Mouse (Mus musculus) kidney, adult 8-10 months (tissue): ENCODE measurements around the gene Sap30l.
"Not testable (repeated sequence)": the region's sequence is repeated elsewhere in the genome, so short reads cannot be mapped to it uniquely, and the experiment has no call there.

Source experiments
- DNase-seq, 2 experiments: peaks; one replicate each; pipeline ENCODE4 v3.0.0; 2022

Sap30l gene

GRCm38 (mm10) chr11:57832552-57833201 lies 31.2 kb downstream of the Sap30l start, which contains the start of gene Hand1:
Gene Hand1 (minus strand): TSS chr11:57832818.
- no peak for DNase-seq

GRCm38 (mm10) chr11:57833296-57833977 lies 32.0 kb downstream of the Sap30l start:
- DNase-seq: no peak

DNA sequence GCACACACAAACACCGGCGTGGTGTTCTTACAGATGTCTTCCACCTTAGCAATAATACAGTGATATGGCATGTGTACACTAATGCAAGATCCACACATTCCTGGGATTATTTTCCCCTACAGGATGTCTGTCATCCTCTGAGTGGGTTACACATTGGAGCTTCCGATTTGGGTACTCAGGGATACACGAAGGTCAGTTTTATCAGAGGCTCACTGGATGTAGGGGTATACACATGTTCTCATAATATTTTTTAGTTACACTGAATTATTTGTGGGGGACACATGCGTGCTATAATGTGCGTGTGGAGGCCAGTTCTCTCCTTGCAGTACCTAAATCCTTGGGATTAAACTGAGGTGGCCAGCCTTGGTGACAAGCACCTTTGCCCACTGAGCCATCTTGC lies 32.6 kb downstream of the Sap30l start:
- DNase-seq: no peak

DNA sequence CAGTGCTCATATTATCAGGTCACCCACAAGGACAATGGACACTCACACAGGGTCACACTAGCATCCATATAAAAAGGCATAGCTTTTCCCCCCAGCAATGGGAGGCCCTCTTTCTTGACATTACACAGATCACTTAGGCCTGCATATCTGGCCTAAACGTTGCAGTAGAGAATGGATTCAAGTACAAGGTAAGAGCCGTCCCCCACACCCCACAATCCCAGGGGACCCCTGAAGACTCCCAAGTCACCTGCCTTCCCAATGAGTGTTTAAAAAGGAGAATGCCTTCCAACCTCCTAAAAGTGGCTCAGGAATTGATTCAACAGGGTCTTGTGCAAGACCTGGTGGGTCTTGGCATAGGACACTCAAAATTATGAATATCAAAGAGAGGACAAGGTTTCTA lies 33.9 kb downstream of the Sap30l start:
- no peak for DNase-seq

DNA sequence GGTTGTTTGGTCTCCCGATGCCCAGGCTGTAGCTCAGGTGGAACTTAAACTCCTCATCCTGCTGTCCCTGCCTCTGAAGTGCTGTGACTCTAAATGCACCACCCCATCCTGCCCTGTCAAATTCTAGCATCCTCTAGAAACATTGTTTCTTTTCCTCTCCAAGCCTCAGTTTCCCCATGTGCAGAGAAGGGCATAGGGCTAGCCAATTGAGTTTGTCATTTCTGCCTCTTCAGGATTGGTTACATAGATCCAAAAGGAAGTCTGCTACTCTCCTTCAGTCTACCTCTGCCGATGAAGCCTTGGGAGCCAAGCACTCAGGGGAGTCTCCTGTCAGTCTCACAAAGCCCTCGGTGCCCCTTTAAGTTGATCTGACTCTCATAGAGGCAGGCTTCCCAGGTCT lies 34.5 kb downstream of the Sap30l start:
- no peak for DNase-seq

DNA sequence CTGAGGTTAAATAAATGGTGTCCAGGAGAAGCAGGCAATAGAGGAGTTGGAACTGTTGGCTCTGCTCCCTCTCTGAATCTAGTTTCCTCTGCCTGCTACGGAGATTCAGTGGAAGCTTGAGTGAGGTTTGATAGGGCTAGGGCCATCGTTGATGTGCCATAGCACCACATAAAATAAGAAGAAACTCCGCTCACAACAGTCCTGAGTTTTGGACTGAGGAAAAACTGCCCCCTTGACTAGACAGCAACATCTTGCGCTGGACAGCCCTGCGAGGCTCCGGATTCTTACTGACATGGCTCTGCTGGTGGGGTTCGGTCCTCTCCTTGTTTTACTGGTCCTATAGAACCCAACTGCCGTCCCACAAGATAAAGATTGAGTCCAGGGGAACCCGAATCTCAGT lies 35.0 kb downstream of the Sap30l start:
- DNase-seq: no peak

DNA sequence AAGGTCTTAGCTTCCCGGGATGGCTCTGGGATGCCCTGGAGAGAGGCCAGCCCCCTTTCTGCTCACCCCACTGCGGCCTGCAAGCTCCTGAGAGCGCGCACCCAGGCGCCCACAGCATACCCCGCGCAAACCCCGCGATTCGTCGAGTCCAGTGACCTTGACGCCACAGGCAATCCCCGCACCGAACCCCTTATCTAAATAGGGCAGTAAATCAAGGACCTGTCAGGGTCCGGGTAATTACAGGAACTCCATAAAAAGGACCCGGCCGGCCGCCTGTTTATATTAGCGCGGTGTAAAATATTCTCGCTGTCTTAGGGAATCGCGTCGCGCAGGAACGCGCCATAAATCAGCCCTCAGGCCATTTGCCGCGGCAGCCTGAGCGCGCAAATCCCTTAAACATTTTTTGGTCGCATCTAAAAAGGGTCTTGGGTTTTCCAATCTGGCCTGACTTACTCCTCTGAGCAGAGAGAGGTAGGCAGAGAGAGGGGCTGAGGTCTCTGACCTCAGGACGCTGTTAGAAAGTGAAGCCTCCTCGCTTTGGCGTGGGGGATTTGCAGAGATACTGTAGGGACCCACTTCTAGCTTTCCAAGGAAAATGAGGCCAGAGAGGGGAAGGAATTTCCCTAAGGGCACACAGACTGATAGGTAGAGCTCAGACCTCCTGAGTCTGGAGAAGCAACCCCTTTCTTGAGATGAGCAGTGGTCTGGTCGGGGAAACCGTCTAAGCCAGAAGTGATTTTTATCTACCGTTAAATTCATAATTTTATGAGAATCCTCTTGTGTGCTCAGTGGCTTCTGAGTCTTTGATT lies 35.6 kb downstream of the Sap30l start:
- DNase-seq: no peak

DNA sequence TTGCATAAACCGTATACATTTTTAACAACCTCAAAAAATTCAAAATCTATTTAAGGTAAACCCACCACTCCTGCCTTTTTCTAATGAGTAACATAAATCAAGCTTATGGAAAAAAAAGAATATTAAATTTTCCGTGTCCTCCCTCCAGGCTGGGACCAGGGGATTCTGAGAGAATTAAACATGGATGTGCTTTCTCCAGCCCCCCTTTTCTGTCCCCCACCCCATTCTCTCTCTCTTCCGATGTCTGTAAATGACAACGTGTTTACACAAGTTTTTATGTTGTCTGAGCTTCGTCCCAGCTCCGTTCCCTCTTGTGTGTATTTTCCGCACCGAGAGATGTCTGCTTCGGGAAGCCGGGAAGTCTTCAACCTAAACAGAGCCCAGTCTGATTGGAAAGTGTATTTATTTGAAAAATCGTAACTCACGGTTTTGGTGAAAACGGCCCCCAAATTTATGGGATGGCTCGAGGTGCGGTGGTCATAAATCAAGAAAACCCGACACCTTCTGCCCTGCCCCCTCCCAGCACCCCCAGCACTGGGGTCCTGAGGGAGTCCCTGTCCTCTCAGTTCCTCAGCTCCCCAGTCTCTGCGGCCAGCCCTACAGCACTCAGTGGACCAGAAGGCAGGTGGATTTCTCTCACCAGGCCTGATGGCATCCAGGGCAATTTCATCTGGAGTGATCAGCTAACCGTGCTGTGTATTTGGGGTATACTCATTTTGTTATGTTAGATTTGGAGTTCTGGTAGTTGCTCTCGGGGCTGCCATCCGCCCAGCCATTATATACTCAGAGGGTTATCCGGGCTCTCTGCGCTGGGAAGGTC lies 36.6 kb downstream of the Sap30l start:
- DNase-seq: no peak

GRCm38 (mm10) chr11:57840986-57841385 lies 39.5 kb downstream of the Sap30l start:
- DNase-seq: no peak

DNA sequence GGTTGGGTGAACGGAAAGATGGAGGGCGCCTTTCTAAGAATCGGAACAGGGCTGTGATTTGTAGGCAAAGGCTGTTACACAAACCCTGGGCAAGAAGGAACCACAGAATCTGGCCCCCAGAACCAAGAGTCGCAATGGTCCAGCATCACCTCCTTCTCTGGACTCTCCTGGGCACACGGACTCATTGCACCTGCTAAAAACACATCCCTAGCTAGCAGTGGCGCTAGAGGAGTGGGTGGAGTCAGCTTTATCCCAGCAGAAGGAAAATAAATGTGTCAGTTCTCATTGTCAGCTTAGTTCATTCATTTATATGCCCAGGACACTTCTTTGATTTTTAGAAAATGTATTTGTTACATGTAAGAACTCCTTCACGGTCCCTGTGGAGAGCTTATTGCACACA lies 40.0 kb downstream of the Sap30l start:
- no peak for DNase-seq

DNA sequence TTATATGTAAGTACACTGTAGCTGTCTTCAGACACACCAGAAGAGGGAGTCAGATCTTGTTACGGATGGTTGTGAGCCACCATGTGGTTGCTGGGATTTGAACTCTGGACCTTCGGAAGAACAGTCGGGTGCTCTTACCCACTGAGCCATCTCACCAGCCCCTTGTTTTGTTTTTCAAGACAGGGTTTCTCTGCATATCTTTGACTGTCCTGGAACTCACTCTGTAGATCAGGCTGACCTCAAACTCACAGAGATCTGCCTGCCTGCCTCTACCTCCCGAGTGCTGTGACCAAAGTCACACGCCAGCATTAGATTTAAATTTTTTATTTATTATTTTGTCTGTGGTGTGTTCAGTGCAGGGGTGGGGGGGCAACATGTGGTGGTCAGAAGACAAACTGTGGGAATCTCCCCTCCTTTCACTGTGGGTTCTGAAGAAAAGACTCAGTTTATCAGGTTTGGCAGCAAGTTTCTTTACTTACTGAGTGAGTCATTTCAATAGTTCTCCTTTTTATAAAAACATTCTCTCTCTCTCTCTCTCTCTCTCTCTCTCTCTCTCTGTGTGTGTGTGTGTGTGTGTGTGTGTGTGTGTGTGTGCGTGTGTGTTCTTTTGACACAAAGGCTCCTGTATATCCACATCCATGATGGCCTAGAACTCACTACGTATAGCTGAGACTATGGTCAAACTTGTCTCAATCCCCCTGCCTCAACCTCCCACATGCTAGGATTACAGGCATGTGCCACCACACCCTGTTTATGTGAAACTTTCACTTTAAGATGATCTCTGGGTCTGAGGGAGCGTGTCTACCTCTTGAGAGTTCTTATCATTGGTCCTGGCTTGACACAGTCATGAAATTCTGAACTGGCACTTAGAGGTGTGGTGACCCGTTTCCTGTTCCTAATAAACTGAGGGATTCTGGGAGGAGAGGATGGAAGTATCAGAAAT lies 45.3 kb downstream of the Sap30l start:
- DNase-seq: not testable (repeated sequence)

DNA sequence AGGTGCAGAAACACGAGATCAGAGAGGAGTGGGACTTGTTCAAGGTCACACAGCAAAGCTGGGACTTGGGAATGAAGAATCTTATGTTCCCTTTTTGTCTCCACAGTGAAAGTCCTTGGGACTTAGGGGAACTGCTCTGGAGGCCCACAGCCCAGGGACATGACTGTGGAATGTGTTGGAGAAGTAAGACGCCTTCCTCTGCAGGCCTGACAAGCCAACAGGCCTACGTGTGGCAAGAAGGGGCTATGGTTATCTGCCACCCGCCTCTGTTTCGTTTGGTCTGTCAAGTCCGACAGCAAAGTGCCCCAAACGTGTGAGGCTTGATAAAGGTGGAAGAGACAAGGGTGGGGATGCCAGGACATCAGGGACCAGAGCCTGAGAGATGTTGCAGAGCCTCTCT lies 46.0 kb downstream of the Sap30l start:
- no peak for DNase-seq

GRCm38 (mm10) chr11:57850298-57850697 lies 48.9 kb downstream of the Sap30l start:
- no peak for DNase-seq

- DNase-seq: no peak
Observed at GRCm38 (mm10) chr11:57850931-57851330, 49.5 kb downstream of the Sap30l start.

GRCm38 (mm10) chr11:57853571-57853970 lies 52.1 kb downstream of the Sap30l start:
- no peak for DNase-seq

DNA sequence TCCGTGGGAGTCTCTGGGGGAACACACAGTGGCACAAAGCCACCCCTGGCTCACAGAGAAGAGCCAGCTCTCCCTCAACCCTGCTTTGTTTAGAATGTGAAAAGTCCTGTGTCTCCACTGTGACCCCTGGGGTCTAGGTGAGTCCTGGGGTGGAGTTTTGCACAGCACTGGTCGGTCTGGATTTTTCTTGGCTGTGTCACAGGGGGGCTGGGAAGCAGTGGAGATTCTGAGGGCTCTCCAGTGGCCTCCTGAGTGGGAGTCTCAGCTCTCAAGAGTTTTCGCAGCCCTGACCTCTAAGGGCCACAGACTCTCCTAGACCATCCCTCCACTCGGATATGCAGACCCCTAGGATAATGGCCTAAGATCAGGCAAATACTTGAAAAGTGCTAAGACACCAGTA lies 56.3 kb downstream of the Sap30l start:
- no peak for DNase-seq
